Mouse (Mus musculus) frontal cortex, postnatal 14 days (tissue): ENCODE data around the gene Padi4.
A peak's percentile ranks its signal among the peaks of the same experiment; 100 is the strongest.

ENCODE experiments used
- DNase-seq, 2 experiments: peaks; one replicate each; pipeline ENCODE4 v3.0.0; 2022; ENCODE audit warnings: low spot score in 2 of 2

Gene Padi4

DNA sequence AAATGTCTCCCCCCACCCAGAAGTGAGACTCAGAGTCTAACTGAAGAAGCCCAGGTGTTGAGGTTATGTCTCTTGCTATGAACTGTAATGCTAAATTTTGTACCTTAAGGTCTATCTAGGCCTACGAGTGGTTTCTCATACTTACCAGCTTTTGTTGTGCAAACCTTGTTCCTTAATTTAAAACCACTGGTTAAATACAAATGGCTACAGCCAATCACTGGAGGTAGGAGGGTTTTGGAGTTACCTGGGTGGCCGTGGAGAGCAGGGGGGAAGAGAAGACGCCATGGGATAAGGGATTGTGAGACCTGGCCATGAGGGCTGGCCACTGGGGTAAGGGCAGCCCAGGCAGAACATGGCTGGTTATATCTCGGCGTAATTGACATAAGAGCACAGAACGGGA is 14.2 kb upstream of the Padi4 start:
- no peak for DNase-seq

DNA sequence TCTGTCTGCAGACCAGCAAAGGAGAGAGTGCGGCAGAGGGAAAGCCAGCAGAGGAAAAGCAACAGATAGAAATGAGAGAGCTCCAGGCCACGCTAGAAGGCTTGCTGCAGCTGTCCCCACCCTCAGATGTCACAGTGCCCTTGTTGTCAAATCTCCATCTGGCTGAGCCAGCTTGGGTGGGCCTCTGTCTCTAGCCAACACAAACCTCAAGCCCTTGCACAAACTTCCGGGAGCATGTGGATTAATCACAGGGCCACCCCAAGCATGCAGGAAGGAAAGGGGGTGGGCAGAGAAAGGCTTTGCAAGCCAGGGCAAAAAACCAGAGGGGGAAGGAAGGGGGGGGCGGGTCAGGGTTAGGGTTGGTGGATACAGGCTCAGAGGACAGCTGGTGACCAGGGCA is 13.4 kb upstream of the Padi4 start:
- DNase-seq: no peak

- DNase-seq: no peak
These were observed 11.2 kb upstream of the Padi4 start for GRCm38 (mm10) chr4:140785217-140785616.

DNA sequence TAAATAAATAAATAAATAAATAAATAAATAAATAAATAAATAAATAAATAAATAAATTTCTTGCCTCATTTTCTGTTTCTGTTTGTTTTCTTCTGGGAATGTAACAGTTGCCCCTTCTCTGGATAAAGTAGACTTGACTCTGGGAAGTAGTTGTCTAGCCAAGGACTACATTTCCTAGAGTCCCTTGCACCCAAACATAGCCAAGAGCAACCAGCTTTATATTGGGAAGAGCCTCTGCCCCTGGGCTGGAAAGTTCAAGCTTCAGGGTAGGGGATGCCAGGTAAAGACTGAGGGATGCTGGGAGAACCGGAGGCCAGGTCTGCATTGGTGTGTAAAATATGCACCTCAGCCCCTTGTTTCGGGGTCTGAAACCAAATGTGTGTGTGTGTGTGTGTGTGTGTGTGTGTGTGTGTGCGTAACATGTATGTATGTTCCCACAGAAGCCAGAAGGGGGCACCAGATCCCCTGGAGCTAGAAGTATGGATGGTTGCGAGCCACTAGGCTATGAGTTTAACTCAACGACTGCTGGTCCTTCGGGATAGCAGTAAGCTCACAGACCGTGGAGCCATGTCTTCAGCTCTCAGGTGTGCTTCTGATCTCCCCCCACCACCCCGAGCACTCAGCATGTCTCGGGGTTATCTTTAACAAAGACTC is 10.4 kb upstream of the Padi4 start:
- DNase-seq: no peak

DNA sequence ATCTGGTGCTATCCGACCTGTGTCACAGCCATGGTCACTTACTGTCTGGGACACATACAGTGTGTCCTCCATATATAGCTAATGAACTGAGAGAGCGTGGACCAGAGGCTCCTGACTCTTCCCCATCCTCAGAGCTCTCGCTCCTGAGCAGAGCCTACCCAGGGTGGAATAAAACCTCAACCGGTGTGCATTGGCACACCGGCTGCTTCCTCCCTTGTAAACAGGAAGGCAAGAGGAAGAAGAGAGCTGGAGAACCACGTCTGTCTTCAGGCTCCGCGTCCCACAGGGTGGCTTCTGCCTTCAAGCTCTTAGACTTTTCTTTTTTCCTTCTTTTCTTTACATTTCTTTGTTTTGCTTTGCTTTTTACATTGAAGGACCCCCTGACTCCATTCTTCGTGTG is 8.8 kb upstream of the Padi4 start:
- no peak for DNase-seq

GRCm38 (mm10) chr4:140780507-140780906 is 6.5 kb upstream of the Padi4 start:
- DNase-seq: no peak

DNA sequence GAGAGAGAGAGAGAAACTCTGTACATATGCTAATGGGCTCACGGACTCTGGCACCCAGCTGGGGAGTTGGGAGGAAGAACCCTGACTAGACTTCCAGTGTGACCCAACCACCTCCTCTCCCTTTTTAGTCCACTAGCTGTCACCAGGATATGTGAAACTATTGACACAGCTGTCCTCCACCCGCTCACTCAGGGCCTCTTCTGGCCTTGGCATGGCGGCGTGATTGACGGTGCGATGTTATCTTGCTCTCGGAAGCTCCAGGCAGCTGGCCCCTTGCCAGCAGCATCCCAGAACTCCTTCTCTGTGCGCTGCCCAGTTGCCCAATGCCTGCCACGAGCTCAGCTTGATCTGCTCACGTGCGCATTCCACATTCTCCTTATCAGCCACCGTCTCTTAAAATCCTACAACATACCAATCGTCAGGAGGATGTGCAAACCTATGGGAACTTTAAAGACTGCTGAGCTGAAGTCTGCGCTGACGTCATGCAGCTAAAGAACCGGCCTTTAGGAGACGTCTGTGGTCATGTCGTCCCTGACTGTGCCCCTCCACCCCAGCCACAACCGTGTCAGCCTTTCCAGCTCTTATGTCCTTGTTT is 5.9 kb upstream of the Padi4 start:
- DNase-seq: no peak

GRCm38 (mm10) chr4:140776623-140777022 is 2.6 kb upstream of the Padi4 start:
- no peak for DNase-seq

DNA sequence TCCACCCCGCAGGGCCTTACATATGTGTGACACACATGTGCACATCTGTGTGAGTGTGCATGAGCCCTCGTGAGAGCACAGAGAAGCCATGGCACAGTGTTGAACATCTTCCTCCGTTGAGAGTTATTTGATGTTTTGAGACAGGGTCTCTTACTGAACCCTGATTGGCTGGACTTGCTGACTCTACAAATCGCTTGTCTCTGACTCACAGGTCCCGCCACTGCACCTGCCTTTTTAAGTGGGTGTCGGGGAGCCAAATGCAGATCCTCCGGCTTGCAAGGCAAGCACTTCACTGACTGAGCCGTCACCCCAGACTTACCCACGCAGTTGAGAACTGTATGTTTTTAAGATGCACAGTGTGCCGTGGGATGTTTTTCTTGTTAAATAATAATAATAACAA is 1.8 kb upstream of the Padi4 start:
- no peak for DNase-seq

DNA sequence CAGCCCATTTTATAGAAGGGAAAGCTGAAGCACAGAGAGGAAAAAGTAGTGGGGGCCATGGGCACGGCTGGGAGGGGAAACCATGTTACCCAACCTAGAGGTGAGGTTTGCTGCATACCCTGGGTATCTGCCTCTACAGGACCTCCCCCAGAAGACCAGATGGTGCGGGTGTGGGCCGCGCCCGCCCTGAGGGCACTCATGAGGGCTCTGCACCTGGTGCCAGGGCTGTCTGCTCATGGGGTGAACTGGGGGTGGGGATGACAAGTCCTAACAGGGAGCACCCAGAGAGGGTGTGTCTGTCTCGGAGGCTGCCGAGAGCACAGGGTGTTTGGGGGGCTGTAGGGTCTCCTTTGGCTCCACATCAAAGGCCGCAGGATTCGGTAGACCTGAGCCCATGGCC is 857 bp upstream of the Padi4 start:
- DNase-seq: no peak

GRCm38 (mm10) chr4:140771091-140771490 is 2.9 kb downstream of the Padi4 start:
- no peak for DNase-seq

GRCm38 (mm10) chr4:140770433-140770832 is 3.6 kb downstream of the Padi4 start:
- DNase-seq: no peak

GRCm38 (mm10) chr4:140768973-140769372 is 5.1 kb downstream of the Padi4 start:
- no peak for DNase-seq

- DNase-seq: no peak
These were observed 8.1 kb downstream of the Padi4 start for GRCm38 (mm10) chr4:140765936-140766335.

DNA sequence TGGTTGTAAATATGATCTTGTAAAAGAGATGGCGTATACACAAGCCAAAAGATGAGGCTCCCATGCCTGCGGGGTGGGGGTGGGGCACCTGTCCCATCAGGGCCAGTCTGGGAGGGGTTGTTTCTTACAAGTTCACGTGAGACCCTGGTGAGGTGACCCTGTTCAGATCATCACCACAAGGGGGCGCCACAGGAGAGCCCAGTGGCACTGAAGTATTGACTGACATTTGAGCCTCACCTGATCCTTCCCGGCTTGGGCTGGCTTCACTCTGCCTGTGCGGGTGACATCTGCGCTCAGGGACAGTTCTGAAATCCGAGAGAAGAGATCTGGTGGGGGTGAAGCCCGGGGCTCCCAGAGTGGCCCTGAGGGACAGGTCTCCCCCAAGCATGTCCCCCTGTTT is 10.9 kb downstream of the Padi4 start:
- DNase-seq: no peak

DNA sequence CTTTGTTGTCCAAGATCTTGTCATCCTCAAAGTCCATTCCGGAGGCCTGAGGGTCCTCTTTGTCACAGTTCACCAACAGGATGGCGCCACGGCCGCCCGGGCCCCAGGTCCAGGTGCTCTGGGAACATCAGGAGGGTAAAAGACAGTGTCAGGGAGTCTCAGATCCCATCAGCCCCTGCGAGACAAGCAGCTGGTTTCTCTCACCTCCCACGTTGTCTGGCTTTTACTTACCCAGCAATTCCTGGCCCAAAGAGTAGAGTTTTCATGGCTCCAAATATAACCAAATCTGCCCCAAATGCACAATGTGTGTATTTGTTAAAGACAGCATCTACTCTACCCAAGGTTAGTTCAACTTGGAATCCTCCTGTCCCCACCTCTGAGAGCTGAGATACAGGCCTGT is 12.4 kb downstream of the Padi4 start:
- no peak for DNase-seq

- DNase-seq: no peak
These were observed 18.2 kb downstream of the Padi4 start for GRCm38 (mm10) chr4:140755811-140756210.

DNA sequence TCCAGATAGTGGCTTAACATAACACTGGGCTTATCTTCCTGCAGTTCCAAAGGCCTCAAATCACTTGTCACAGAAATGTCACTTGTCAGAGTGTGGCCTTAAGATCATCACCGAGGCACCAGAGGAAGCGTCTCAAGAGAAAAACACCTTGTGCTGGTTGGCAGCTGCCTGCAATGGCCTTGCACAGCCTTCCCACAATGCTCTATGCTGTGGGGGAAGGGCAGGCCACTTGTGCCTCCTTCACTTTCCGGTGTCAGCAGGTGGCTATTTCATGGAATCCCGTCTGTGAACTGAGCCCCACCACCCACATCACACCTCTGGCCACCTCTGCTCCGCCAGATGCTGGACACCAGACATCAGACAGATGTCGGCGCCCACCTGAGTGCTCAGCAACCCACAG is 20.7 kb downstream of the Padi4 start:
- no peak for DNase-seq

- no peak for DNase-seq
These were observed 23.7 kb downstream of the Padi4 start for GRCm38 (mm10) chr4:140750328-140750727.

- no peak for DNase-seq
These were observed 26.1 kb downstream of the Padi4 start for GRCm38 (mm10) chr4:140747978-140748377.

GRCm38 (mm10) chr4:140744654-140745053 is 29.4 kb downstream of the Padi4 start:
- peak in 1 of 2 experiments; percentile 37 for DNase-seq

- no peak for DNase-seq
These were observed 30.9 kb downstream of the Padi4 start for GRCm38 (mm10) chr4:140743086-140743485.

GRCm38 (mm10) chr4:140742543-140742942 is 31.5 kb downstream of the Padi4 start, which contains the start of gene Padi6:
Gene Padi6 (minus strand): TSS chr4:140742643.
- DNase-seq: no peak

GRCm38 (mm10) chr4:140741401-140741800 is 32.6 kb downstream of the Padi4 start:
- DNase-seq: no peak
